Mouse (Mus musculus) ovary, postnatal 36 days (tissue): ENCODE data around the gene Cyp2s1.

Source experiments
- DNase-seq: peaks from one replicate; pipeline ENCODE4 v3.0.0; 2022; ENCODE audit warnings: low spot score, mixed read lengths

Cyp2s1 gene

DNA sequence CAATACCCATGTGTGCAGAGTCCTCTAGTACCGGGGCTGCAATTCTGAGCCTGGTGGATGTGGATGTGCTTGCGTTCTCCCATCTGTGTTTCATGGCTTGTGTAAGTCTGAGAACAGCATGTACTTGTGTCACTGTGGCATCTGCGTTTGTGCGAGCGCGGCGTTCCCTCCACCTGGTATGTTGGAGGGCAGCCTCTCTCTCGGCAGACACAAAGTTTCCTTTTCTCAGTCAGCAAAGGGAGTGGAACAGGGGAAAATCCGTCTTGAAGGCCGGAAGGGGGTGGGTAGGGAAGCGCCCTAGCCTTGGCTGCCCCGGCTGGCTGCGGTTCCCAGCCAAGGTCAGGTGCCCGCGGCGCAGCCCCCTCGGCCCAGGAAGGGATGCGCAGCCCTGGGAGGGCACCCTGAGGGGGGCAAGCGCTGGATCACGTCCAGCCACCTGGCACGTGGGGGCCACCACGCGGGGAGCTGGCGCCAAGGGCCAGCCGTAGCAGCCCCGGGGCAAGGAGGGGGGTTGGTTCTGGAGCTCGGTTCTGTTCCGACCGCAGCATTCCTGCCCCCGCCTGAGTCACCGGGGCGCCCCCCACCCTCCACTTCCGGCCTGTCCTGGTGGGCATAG is 35.3 kb downstream of the Cyp2s1 start:
- peak; percentile 86 for DNase-seq

GRCm38 (mm10) chr7:25780753-25781152 is 36.0 kb downstream of the Cyp2s1 start:
- DNase-seq, result no peak

DNA sequence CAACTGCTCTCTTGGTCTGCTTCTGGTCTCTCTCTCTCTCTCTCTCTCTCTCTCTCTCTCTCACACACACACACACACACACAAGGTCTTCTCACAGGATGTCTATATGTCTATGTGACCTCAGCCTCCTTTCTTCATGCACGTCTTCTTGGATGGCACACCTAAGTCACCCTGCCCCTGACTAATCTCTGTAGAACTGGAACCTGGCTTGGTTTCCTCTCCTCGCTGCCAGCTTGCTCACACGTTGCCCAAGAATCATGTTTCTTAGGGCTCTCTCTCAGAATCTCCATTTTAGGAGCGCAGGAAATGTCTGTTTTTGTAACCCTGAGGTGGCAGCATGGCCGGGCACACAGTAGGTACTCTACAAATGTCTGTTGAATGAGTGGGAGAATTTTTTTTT is 36.7 kb downstream of the Cyp2s1 start:
- DNase-seq, result no peak

GRCm38 (mm10) chr7:25768229-25768628 is 48.5 kb downstream of the Cyp2s1 start:
- no peak for DNase-seq

DNA sequence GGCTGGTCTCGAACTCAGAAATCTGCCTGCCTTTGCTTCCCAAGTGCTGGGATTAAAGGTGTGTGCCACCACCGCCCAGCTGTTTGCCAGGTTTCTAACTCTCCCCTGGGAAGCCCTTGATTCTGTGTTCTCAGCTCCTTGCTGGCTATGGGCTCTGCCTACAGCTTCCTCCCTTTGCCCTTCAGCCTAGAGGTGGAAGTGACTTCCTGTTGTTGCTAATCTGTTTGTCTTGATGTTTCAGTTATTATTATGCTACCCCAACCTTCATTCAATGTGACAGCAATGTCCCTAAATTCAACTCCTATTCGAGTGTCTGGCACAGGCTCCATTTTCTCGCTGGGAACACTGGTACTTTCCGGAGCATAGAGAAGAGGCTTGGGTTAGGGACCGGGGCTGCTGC is 50.6 kb downstream of the Cyp2s1 start:
- no peak for DNase-seq

GRCm38 (mm10) chr7:25764221-25764620 is 52.5 kb downstream of the Cyp2s1 start:
- DNase-seq, result no peak

DNA sequence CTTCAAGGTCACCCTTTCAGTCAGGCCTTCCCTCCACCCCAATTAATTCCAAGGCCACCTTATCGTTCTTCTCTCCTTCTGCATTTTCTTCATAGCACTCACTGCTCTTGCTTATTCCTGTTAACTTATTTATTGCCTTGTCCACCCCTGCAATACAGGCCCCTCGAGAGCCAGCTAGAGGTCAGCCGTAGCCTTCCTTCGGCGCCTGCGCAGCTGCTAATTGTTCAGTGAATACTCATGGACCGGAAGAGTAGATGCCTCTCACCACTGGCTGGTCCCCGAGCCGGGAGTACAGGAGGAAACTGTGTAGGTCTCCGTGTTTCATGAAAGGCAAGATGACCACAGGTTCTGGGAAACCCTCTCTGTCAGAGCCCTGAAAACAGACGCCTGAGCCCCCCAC is 53.0 kb downstream of the Cyp2s1 start:
- peak; percentile 58 for DNase-seq

- DNase-seq, result no peak
These were observed 55.4 kb downstream of the Cyp2s1 start for GRCm38 (mm10) chr7:25761354-25761753.

- DNase-seq, result peak; percentile 89
These were observed 60.7 kb downstream of the Cyp2s1 start for GRCm38 (mm10) chr7:25756011-25756410.

DNA sequence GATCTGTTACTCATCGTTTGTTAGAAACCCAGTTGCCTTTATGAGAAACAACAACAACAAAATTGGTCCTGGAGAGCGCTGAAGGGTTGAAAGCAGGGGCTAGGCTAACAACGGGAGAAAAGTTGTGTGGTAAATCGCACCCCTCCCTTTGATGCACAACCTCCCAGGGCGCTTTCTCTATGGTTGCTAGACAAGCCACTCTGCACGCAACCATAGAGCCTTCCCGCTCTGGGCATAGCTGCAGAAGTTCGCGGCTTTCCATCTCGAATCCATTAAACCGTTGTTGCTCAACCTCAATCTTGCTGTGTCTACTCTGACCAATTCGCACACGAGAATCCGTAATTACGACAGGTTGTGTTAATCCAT is 61.3 kb downstream of the Cyp2s1 start:
- DNase-seq, result peak; percentile 57

- DNase-seq, result peak; percentile 98
These were observed 61.8 kb downstream of the Cyp2s1 start, which contains the start of gene Hnrnpul1 for GRCm38 (mm10) chr7:25754738-25755467. TSS of gene Hnrnpul1 (minus strand) at chr7:25754757.

DNA sequence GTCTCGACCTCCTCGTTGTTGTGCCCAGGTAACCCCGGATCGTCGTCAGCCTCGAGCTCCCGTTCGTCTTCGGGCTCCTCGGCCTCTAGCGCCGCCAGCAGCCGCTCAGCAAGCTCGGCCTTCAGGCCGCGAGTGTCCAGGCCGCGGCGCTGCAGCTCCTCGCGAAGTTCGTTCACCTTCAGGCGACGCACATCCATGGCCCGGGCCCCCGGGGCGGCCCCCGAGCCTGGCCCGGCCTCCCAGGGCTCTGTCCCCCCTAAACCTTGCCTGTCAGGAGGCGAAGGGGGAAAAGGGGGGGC is 62.3 kb downstream of the Cyp2s1 start:
- no peak for DNase-seq

DNA sequence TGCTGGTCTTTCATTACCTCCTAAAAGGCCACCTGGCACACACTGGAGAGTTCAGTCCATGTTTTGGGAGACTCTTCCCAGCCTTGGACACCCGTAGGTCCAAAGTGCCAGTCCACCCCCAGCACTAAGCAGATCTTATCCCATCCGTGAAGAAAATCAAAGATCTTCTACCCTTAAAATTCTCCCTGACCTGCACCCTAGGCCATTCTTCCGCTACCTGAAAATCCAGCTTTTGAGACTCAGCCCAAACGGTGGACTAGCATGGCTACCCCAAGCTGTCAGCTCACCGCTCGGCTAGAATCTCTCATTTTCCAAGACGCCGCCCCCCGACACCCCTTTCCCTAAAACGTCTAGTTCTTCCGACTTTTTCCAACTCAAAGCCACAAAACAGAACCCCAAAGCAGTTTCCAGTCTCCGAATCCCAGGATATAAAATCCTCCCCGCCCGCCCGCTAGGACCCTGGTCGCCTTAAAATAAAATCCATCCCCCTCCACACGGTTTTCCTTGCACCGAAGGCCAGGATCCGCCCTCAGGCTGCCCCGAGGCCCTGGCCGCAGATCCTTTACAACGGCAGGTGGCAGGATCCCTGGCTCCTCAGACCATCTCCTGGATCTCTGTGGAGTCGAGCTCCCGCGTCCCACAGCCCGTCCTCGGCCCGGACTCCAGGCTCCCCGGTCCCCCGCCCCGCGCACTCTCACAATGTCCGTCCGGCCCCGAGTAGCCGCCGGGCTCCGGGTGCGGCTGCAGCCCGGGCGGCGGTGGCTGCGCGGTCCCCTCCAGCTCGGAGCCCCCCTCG is 62.9 kb downstream of the Cyp2s1 start:
- DNase-seq, result no peak

DNA sequence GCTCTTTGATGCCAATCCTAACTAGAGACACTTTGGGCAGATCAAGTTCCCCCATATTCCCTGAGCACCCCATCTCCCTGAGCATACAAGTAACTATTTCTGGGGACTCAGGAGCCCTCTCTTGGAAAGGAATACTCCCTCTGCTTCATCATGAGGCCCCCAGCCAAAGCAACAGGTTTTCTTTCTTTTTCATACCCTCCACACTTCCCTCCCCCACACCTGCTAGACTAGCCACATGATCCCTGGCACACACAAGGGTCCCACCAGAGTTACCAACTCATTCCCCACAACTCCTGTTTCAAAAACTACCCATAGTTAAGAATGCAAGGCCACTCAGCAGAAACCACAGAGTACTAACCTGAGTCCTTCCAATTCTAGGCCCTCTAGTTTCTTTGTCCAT is 63.6 kb downstream of the Cyp2s1 start:
- no peak for DNase-seq
